Mouse (Mus musculus) hindbrain, postnatal 0 days (tissue): Measurements from ENCODE around the gene Srgap3. TPM values are rescaled to one million over a fixed set of nuclear protein-coding genes. Genes with fewer than 3 reads are reported as not detected.

ENCODE experiments used
- ATAC-seq: fragments of 200-750 bp; cut with Nextera tagmentation; 2 replicates; pipeline ENCODE4 v1.8.0; 2017; ENCODE audit warnings: mild to moderate bottlenecking, moderate TSS enrichment, moderate library complexity
- DNase-seq: peaks from one replicate; pipeline ENCODE4 v3.0.0-alpha.2; 2015; ENCODE audit warnings: low spot score
- H3K27ac ChIP-seq: fragments of 300-500 bp; sonication (generic); 2 replicates; pipeline ENCODE4 v1.5.1; 2014; ENCODE audit warnings: mild to moderate bottlenecking
- H3K27me3 ChIP-seq: fragments of 300-500 bp; sonication (generic); 2 replicates; pipeline ENCODE4 v1.6.1; 2014; ENCODE audit warnings: low read length, mixed read lengths; ENCODE audit not compliant: insufficient read depth
- H3K36me3 ChIP-seq: fragments of 300-500 bp; sonication (generic); 2 replicates; pipeline ENCODE4 v1.6.1; 2014; ENCODE audit warnings: low read length, mixed read lengths; ENCODE audit not compliant: insufficient read depth
- H3K4me1 ChIP-seq: fragments of 300-500 bp; sonication (generic); 2 replicates; pipeline ENCODE4 v1.6.1; 2014; ENCODE audit warnings: antibody characterized with exemption, low read length, mixed read lengths; ENCODE audit not compliant: insufficient read depth
- H3K4me2 ChIP-seq: fragments of 300-500 bp; sonication (generic); 2 replicates; pipeline ENCODE4 v1.6.1; 2014; ENCODE audit warnings: low read depth, mild to moderate bottlenecking, low read length, moderate library complexity, mixed read lengths
- H3K4me3 ChIP-seq: fragments of 300-500 bp; sonication (generic); 2 replicates; pipeline ENCODE4 v1.5.1; 2014; ENCODE audit warnings: low read length
- H3K9ac ChIP-seq: fragments of 300-500 bp; sonication (generic); replicated peaks from 2 replicates; pipeline ENCODE4 v1.6.1; 2014; ENCODE audit warnings: mild to moderate bottlenecking, low read length, moderate library complexity, mixed read lengths
- H3K9me3 ChIP-seq: fragments of 300-500 bp; sonication (generic); 2 replicates; pipeline ENCODE4 v1.6.1; 2016; ENCODE audit warnings: low read length, mixed read lengths
- CTCF ChIP-seq: IDR thresholded peaks from 2 replicates; pipeline ENCODE4 v1.5.1; 2016; ENCODE audit warnings: antibody characterized with exemption, control low read depth, low read depth
- WGBS: fragments of 180-500 bp; shearing (Covaris S2); extraction: QIAGEN DNeasy Blood & Tissue Kit; methylation state at CpG from one replicate; pipeline ENCODE4 v1.1.7; 2014; 5-methylcytosine and 5-hydroxymethylcytosine counted together
- polyA plus RNA-seq: library from polyadenylated mRNA; unstranded; fragments of >200 nt; fragmentation: Nextera tagmentation; extraction: Ambion mirVana; gene quantifications from 2 replicates; pipeline ENCODE4 v1.2.1, GENCODE M21; 2015
- total RNA-seq: library from RNA; depleted of rRNA; stranded (reverse); fragments of >200 nt; gene quantifications from 2 replicates; pipeline ENCODE4 v1.2.3, GENCODE M21; 2014

Gene Srgap3
- total and polyA plus RNA-seq, 2 experiments from 2014 or later, result 23.7 to 55.8 TPM

DNA sequence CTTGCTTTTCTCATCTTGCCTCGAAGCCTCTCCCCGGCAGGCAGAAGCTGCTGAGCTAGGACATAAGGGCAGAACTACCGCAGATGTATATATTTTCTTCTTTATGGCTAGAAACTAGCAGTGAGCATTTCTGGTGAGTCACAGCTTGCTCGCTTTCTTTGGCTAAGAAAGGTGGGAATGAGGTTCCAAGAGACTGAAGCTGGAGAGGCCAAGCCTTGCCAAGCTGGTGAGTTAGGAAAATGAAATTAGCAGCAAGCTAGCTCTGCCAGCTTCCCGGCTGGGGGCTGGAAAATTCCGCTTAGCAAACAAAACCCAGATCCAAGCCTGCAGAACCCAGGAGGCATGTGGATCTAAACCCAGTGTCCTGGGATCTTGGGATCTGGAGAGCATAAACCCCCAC lies 124.0 kb downstream of the Srgap3 start:
- Histone ChIP-seq H3K27ac (peak overlapping the region; percentile 41; the same call in 1 of the 2 replicates), H3K27me3 (no peaks in the 10 kb centered on the region), H3K36me3 (no peaks in the 10 kb centered on the region), H3K4me1 (peaks cover 19% of the 10 kb centered on the region), H3K4me3 (no peak overlapping the region), H3K9ac (no peak overlapping the region), H3K4me2 (no peak overlapping the region), H3K9me3 (no peaks in the 10 kb centered on the region)
- WGBS, result 55% methylated on average over 6 of the region's 6 CpGs
- peak; percentile 63 for DNase-seq
- ATAC-seq, result no peak
- TF ChIP-seq CTCF, result no peak

- no peak overlapping the region for H3K4me3 ChIP-seq
- 0 out of 2 replicates have a peak, but pooled peaks cover 2% of the 10 kb centered on the region for H3K36me3 ChIP-seq
- H3K4me2 ChIP-seq, result no peak overlapping the region
- peak; percentile 31 for DNase-seq
- no peaks in the 10 kb centered on the region for H3K9me3 ChIP-seq
- 45% methylated on average over 8 of the region's 8 CpGs for WGBS
- H3K27ac ChIP-seq, result peak overlapping the region; percentile 41; the same call in 1 of the 2 replicates
- H3K4me1 ChIP-seq, result peaks cover 19% of the 10 kb centered on the region
- H3K27me3 ChIP-seq, result no peaks in the 10 kb centered on the region
- no peak overlapping the region for H3K9ac ChIP-seq
- ATAC-seq, result peak; percentile 48
- no peak for TF ChIP-seq CTCF
These were observed 126.6 kb downstream of the Srgap3 start for GRCm38 (mm10) chr6:112820298-112820992.

DNA sequence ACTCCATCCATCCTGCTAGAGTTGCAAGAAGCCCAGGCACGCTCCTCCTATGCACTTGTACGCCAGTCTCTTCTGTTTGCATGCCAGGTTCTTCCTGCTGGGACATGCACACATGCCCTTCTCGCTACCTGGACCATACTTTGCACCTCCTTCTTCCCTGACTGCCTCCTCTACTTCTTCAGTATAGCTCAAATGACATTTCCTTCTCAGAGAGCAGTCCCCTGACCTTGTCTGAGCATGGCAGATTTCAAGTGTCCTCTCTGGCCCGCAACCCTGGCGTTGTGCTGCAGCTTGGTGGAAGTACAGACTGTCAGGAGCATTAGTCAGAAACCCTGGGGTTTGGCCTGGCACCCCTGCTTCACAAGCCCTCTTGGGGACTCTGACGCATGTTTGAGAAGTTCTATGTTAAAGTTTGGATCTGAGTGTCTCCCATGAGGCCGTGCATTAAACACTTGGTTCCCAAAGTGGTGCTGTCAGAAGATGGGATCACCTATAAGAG lies 128.6 kb downstream of the Srgap3 start:
- no peak for TF ChIP-seq CTCF
- no peak overlapping the region for H3K9ac ChIP-seq
- ATAC-seq, result no peak
- peaks cover 21% of the 10 kb centered on the region for H3K4me1 ChIP-seq
- 91% methylated on average over 7 of the region's 7 CpGs for WGBS
- no peak overlapping the region for H3K4me2 ChIP-seq
- 0 out of 2 replicates have a peak, but pooled peaks cover 3% of the 10 kb centered on the region for H3K36me3 ChIP-seq
- H3K4me3 ChIP-seq, result no peak overlapping the region
- DNase-seq, result no peak
- H3K9me3 ChIP-seq, result no peaks in the 10 kb centered on the region
- no peaks in the 10 kb centered on the region for H3K27me3 ChIP-seq
- H3K27ac ChIP-seq, result no peak overlapping the region

DNA sequence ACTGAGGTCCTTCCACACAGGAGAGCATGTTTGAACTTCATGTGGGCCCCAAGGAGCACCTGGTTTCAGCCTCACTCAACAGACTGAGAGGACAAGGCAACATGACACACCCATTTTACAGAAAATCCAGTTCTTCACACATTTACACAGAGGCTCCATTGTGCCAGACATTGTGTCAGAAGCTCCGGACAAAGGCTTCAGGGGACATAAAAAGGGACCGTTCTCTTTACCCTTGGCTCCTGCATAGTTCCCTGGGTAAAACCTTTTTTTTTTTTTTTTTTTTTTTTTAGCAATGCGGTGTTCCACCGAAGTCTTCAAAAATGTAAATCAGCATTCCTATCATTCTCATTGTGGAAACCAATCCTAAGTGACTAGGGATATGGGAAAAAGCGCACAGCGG lies 131.5 kb downstream of the Srgap3 start:
- Histone ChIP-seq H3K9ac (no peak overlapping the region), H3K36me3 (0 out of 2 replicates have a peak, but pooled peaks cover 3% of the 10 kb centered on the region), H3K4me1 (peaks cover 9% of the 10 kb centered on the region), H3K4me3 (no peak overlapping the region), H3K27me3 (no peaks in the 10 kb centered on the region), H3K27ac (no peak overlapping the region), H3K4me2 (no peak overlapping the region), H3K9me3 (no peaks in the 10 kb centered on the region)
- DNase-seq, result no peak
- no peak for ATAC-seq
- TF ChIP-seq CTCF, result no peak
- WGBS, result 53% methylated on average over 6 of the region's 6 CpGs

- no peak for TF ChIP-seq CTCF
- Histone ChIP-seq H3K4me3 (no peak overlapping the region), H3K27ac (0 out of 2 replicates have a peak overlapping the region, but pooled peaks have one; percentile 3), H3K9me3 (no peaks in the 10 kb centered on the region), H3K4me1 (peaks cover 9% of the 10 kb centered on the region), H3K9ac (no peak overlapping the region), H3K4me2 (no peak overlapping the region), H3K36me3 (0 out of 2 replicates have a peak, but pooled peaks cover 3% of the 10 kb centered on the region), H3K27me3 (no peaks in the 10 kb centered on the region)
- no peak for ATAC-seq
- 27% methylated on average over 5 of the region's 5 CpGs for WGBS
- DNase-seq, result no peak
These were observed 132.5 kb downstream of the Srgap3 start for GRCm38 (mm10) chr6:112814525-112815086.

DNA sequence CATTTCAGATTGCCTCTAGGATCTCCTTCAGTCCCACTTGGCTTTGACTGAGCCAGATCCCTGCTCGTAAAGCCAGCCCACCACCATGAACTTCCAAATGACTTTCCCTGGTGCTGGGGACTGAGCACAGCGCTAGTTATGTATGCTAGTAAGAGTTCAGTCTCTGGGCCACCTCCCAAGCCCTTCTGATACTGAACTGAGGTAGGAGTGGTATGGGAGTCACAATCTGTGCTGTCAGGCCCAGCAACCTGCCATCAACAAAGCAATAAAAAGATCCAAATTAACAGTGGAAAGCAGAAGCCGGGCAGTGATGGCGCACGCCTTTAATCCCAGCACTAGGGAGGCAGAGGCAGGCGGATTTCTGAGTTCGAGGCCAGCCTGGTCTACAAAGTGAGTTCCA lies 134.2 kb downstream of the Srgap3 start:
- DNase-seq, result no peak
- Histone ChIP-seq H3K36me3 (0 out of 2 replicates have a peak, but pooled peaks cover 3% of the 10 kb centered on the region), H3K4me3 (no peak overlapping the region), H3K27me3 (no peaks in the 10 kb centered on the region), H3K4me2 (no peak overlapping the region), H3K4me1 (peaks cover 21% of the 10 kb centered on the region), H3K9me3 (no peaks in the 10 kb centered on the region), H3K9ac (no peak overlapping the region), H3K27ac (no peak overlapping the region)
- WGBS, result 92% methylated on average over 7 of the region's 7 CpGs
- no peak for TF ChIP-seq CTCF
- ATAC-seq, result no peak

DNA sequence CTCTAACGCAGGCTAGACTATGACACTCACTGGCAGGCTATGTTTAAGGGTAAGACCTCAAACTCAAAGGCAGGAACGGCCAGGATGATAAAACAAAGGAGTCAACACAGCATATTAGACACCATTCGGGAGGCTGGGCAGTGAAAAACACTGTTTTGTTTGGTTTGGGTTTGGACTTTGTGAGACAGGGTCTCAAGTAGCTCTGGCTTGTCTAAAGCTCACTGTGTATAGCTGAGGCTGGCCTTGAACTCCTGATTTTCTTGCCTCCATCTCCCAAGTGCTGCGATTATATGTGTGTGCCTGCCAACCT lies 136.6 kb downstream of the Srgap3 start:
- 32% methylated on average over 4 of the region's 4 CpGs for WGBS
- DNase-seq, result no peak

More for the DNA sequence above, 136.6 kb downstream of the Srgap3 start:
- Histone ChIP-seq H3K4me3 (no peak overlapping the region), H3K36me3 (0 out of 2 replicates have a peak, but pooled peaks cover under 1% of the 10 kb centered on the region), H3K4me2 (no peak overlapping the region), H3K27me3 (no peaks in the 10 kb centered on the region), H3K9ac (no peak overlapping the region), H3K4me1 (peaks cover 21% of the 10 kb centered on the region), H3K27ac (peak overlapping the region; percentile 76), H3K9me3 (no peaks in the 10 kb centered on the region)
- no peak for ATAC-seq
- no peak for TF ChIP-seq CTCF
